Mouse (Mus musculus) E14TG2a.4 (cell line): ENCODE results near the gene Rpl22.

Experiments used
- H3K27me3 ChIP-seq: 2 replicates; pipeline ENCODE4 v1.6.1; 2014; ENCODE audit warnings: low read length, control low read depth; ENCODE audit not compliant: insufficient read depth
- H3K36me3 ChIP-seq: 2 replicates; pipeline ENCODE4 v1.6.1; 2014; ENCODE audit warnings: low read length, control low read depth; ENCODE audit not compliant: insufficient read depth
- H3K4me1 ChIP-seq: replicated peaks from 2 replicates; pipeline ENCODE4 v1.6.1; 2014; ENCODE audit warnings: low read depth, low read length, control low read depth
- H3K4me3 ChIP-seq: replicated peaks from 2 replicates; pipeline ENCODE4 v1.5.1; 2014; ENCODE audit warnings: mild to moderate bottlenecking, low read length
- H3K9me3 ChIP-seq: 2 replicates; pipeline ENCODE4 v1.6.1; 2014; ENCODE audit warnings: low read length, control low read depth
- CTCF ChIP-seq: conservative IDR thresholded peaks from 2 replicates; pipeline ENCODE4 v1.5.1; 2014; ENCODE audit warnings: low read length
- NANOG ChIP-seq: IDR thresholded peaks from 2 replicates; pipeline ENCODE4 v1.6.1; 2014; ENCODE audit warnings: borderline replicate concordance, low read length, mixed read lengths
- POU5F1 ChIP-seq: IDR thresholded peaks from 2 replicates; pipeline ENCODE4 v1.6.1; 2014; ENCODE audit warnings: low read length, borderline replicate concordance

Rpl22 gene

DNA sequence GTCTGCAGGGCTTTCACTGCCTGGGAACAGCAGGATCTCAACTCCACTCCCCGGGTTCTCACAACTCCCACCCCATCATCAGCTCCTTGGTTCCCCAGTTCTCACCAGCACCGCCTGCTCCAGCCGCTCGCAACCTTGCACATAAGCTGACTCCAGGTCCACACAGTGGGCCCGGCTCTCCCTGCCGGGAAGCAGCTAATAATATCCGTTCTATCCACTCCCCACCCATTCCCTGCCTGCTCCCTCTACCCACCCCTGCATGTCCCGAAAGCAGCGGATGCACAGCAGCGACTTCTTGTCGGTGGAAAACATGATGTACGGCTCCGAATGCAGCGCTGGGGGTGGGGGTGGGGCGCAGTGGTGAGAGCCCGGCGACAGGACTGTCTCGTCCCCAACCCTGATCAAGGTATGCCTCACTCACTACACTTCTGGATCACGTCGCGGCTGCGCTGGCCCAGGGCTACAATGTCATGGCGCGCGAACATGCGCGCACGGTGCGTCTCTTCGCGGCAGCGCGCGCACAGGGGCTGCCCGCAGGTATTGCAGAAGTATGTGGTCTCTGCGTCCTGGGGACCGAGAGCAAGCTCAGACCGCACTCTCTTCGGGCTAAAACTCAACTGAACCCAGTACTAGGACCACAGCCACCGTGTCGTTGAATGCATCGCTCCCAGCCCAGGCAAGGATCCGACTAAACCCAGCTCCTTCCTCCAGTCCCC, 9.9 kb upstream of the Rpl22 start:
- peaks cover 57% of the 10 kb centered on the region for H3K27me3 ChIP-seq
- peaks cover 1% of the 10 kb centered on the region; the same call in 1 of the 2 replicates for H3K36me3 ChIP-seq
- peak overlapping the region; percentile 74 for H3K4me3 ChIP-seq
- TF ChIP-seq CTCF (no peak), POU5F1 (no peak), NANOG (no peak)
- peaks cover 65% of the 10 kb centered on the region for H3K4me1 ChIP-seq
- no peaks in the 10 kb centered on the region for H3K9me3 ChIP-seq

DNA sequence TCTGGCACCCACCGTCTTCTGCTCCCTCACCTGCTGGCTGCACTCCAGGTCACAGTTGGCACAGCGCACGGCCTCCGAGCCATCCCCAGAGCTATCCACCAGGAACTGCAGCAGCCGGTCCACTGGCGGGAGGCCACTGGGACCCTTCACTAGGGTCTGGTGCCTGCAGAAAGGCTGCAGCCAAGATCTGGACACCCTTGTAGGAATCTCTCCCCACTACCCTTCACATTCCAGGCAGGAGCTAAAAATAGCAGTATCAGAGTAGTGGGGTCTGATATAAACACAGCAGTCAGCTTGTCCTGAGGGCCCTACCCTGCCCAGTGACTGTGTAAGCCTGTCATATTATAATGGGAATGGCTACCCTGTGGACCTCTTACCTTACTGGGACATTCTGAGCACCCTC, 7.9 kb upstream of the Rpl22 start:
- TF ChIP-seq NANOG: no peak
- no peak for TF ChIP-seq POU5F1
- no peak for TF ChIP-seq CTCF
- no peaks in the 10 kb centered on the region for H3K36me3 ChIP-seq
- H3K4me1 ChIP-seq: peaks cover 66% of the 10 kb centered on the region
- no peaks in the 10 kb centered on the region for H3K9me3 ChIP-seq
- no peak overlapping the region for H3K4me3 ChIP-seq
- H3K27me3 ChIP-seq: peaks cover 54% of the 10 kb centered on the region

DNA sequence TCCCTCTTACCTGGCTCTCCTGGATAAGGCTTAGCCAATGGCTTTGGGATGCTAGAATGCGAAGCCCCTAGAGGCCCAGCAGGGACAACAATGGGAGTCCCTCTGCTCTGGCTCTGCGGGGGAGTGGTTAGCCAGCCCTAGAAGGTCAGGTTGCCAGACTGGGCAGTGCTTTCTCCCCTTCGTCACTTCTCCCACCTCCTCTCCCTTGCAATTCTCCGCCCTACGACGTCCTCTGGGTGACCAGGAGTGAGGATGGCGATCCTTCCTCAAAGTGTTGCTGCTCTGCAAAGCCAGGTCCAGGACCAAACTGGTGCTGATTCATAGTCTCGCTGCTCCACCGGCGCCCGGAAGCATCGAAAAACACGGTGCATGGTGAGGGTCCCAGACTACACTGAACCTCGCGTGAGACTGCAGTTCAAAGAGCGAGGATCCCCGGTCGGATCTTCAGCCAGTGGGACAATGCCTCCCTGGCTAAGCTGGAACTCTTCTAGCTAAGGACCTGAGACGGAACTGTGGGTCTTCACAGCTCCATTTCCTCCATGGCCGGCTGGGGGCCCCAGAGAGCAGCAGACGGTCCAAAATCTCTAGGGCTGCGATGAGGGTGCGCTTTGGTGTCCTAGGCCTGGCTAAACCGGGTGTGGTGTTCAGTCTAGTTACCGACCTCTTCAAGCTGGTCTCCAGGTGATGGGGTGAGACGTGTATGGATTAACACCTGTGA, 6.9 kb upstream of the Rpl22 start, which contains the start of gene Rnf207:
Rnf207 (minus strand) TSS at position 477 of the 718 bp plus-strand sequence.
- peaks cover 65% of the 10 kb centered on the region for H3K4me1 ChIP-seq
- peak within 1 kb of the TSS; percentile 45 for H3K4me3 ChIP-seq
- no peaks in the 10 kb centered on the region for H3K9me3 ChIP-seq
- H3K27me3 ChIP-seq: peaks cover 43% of the 10 kb centered on the region
- H3K36me3 ChIP-seq: no peaks in the 10 kb centered on the region
- TF ChIP-seq NANOG: no peak
- peak; percentile 68 for TF ChIP-seq CTCF

DNA sequence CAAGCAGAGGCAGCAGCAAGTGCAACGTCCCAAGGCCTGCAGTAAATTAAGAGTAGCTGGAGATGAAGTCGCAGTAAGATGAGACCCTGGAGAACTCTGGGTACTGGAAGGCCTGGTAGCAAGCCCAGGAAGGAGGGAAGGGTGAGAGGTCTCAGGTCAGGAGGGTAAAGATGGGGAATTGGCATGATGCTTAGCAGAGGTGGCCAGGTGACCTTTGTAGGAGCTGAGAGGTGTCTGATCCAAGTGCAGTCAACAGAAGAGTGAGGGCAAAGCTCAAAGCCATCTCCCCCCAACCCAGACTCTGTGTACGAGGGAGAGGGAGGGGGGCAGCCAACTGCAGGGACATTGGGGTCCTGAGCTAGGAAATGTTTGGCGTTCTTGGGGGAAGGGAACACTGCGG, 4.1 kb upstream of the Rpl22 start:
- no peak for TF ChIP-seq CTCF
- TF ChIP-seq NANOG: no peak
- TF ChIP-seq POU5F1: no peak
- Histone ChIP-seq H3K9me3 (no peaks in the 10 kb centered on the region), H3K36me3 (peaks cover 3% of the 10 kb centered on the region; the same call in 1 of the 2 replicates)

DNA sequence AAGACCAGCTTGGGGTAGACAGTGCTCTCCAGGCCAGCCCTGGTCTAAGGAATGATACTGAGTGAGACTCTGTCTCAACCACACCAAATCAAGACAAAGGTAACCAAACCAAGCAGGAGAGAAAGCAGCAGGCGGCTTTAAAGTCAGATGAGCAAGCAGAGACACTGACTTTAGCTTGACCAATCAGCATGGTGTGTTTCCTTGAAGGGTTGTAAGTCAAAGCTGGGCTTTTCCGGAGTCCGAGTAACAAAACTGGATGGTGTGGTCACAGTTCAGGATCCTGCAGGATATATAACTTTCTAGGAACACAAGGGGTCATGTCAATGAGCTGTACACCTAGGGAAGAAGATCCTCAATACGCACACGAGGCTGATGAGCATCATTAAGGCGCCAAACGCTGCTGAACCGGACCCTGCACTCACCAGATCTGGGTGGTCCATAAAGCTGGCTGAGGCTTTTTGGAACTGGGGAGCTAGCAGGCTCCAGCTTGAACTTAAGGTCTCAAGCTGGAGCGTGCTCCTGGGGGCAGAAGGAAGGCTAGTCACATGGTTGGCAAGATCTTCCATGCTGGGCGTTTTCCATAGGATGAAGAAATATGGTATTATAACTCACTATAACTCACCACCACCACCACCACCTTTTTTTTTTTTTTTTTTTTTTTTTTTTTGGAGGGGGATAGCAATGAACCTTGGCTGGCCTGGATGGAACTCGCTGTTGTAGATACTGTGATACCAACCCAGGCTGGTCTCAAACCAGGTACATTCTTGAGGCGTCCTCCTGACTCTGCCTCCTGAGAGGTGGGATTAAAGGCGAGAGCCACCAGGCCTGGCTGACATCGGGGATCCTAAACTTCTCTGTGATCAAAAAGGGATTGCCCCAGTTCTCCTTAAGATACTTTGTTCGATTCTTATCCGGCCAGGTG, 640 bp upstream of the Rpl22 start:
- peaks cover 37% of the 10 kb centered on the region for H3K36me3 ChIP-seq
- no peak for TF ChIP-seq POU5F1
- TF ChIP-seq CTCF: no peak
- no peak for TF ChIP-seq NANOG
- peaks cover 67% of the 10 kb centered on the region for H3K4me1 ChIP-seq
- peak overlapping the region; percentile 99 for H3K4me3 ChIP-seq
- H3K27me3 ChIP-seq: no peaks in the 10 kb centered on the region
- H3K9me3 ChIP-seq: no peaks in the 10 kb centered on the region

More for the DNA sequence above, 4.1 kb upstream of the Rpl22 start:
- Histone ChIP-seq H3K27me3 (peaks cover 20% of the 10 kb centered on the region), H3K4me3 (no peak overlapping the region), H3K4me1 (peaks cover 53% of the 10 kb centered on the region)

DNA sequence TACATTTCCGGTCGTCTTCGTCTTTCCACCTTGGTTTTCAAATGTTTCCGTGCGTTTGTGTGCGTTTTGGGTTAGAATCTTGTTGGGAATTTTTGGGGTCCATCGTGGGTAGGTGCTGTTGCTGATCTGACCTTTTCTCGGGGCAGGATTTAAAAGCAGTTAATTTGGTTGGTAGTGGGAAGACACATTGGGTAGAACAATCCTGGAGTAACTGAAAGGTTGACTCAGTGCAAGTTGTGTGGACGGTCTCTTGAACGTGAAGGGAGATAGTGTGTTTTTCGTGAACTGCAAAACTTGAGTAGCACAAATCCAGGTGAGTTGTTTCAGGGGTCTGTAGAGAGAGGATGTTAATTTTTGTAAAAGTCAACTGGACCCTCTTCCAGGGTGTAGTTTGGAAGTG, 1.0 kb downstream of the Rpl22 start:
- no peak for TF ChIP-seq POU5F1
- no peak for TF ChIP-seq NANOG
- TF ChIP-seq CTCF: no peak
- H3K4me1 ChIP-seq: peaks cover 76% of the 10 kb centered on the region
- peaks cover 53% of the 10 kb centered on the region for H3K36me3 ChIP-seq
- no peaks in the 10 kb centered on the region for H3K9me3 ChIP-seq
- H3K27me3 ChIP-seq: no peaks in the 10 kb centered on the region
- H3K4me3 ChIP-seq: peak overlapping the region; percentile 99

DNA sequence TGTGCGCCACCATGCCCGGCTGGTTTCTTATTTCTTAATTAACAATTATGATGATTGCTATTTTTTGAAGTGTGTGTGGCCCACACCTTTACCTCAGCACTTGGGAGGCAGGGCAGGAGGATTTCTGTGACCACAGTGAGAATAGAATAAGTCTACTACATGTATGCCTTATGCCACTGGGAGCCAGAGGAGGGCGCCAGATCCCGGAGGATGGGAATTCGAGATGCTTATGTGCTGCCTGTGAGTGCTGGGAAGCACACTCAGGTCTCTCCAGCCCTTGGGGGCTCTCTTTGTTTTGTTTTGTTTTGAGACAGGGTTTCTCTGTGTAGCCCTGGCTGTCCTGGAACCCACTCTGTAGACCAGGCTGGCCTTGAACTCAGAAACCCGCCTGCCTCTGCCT, 3.1 kb downstream of the Rpl22 start:
- Histone ChIP-seq H3K36me3 (peaks cover 75% of the 10 kb centered on the region), H3K4me3 (peak overlapping the region; percentile 99), H3K9me3 (no peaks in the 10 kb centered on the region), H3K4me1 (peaks cover 77% of the 10 kb centered on the region), H3K27me3 (no peaks in the 10 kb centered on the region)
- TF ChIP-seq CTCF (peak; percentile 54), POU5F1 (no peak)

DNA sequence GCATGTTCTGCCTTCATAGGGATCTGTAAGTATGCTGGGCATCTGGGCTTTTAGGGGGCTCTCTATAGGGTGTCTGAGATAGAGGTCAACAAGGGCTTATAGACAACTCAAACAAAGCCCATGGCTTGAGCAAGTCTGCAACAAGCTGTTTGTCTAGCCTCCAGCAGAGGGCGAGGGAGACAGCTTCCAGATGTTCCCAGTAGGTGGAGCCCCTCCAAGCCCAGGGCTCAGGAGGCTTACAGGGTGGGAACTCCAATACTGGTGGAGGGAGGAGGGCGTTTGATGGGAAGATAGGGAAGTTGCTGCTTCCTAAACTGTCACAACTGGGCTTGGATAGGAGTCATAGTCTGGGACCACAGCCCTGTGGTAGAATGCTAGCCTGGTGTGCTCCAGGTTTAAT, 7.4 kb downstream of the Rpl22 start:
- Histone ChIP-seq H3K9me3 (no peaks in the 10 kb centered on the region), H3K36me3 (peaks cover 82% of the 10 kb centered on the region), H3K4me1 (peaks cover 76% of the 10 kb centered on the region), H3K4me3 (peak overlapping the region; percentile 60), H3K27me3 (peaks cover 13% of the 10 kb centered on the region)
- TF ChIP-seq CTCF: peak; percentile 92
- TF ChIP-seq NANOG: no peak
